Mouse (Mus musculus): Measurements from ENCODE around the gene Palm2. TPM values are rescaled to one million over a fixed set of nuclear protein-coding genes. Genes with fewer than 3 reads are reported as not detected.

The Palm2 gene
- polyA plus RNA-seq, 1 experiment from 2014 or later, result 6.8 TPM

DNA sequence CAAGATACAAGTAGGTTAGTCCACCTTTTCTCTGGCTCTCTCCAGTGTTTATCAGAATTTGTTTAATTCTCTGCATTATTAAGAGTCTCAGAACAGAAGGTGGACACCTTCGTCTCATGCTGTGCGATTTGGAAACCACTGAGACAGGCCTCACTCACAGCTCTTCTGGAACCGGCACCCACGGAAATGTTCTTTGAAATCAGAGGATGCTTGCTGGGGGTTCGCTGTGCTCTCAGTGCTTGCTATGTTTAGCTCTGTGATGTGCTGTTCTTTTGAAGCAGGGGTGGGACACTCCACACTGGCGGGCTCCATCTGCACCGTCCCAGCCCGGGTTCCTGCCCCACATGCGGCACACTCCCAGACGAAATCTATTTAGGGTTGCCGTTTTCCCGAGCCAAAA is 222.3 kb downstream of the Palm2 start:
- WGBS, result 97% methylated on average over 12 of the region's 12 CpGs
- peaks cover 14% of the 10 kb centered on the region for H3K4me1 ChIP-seq

DNA sequence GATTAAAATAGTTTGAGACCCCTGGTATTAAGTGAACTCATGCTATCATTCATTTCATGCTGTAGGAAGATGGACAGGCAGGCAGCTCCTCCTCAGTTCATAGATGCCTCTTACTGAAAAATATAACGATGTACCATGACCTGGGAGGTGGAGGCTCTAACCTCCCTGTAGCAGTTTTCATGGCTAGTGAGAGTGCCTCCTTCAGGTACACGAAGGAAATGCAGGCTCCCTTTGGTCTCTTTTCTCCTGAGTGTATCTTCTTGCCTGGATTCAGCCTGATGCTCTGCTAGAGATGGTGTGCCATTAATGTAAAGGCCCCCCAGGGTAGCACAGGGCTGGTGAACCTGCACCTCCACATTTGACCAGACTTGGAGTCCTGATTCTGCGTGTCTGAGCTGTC is 222.8 kb downstream of the Palm2 start:
- ATAC-seq (ENCODE audit: low FRiP score, low read depth), result no peak
- no peak overlapping the region for H3K9ac ChIP-seq (replicated peaks)
- no peak overlapping the region for H3K4me3 ChIP-seq
- no peaks in the 10 kb centered on the region for H3K36me3 ChIP-seq
- no peaks in the 10 kb centered on the region for H3K27me3 ChIP-seq
- H3K27ac ChIP-seq (replicated peaks), result no peak overlapping the region
- 90% methylated on average over 3 of the region's 3 CpGs for WGBS
- H3K4me2 ChIP-seq (replicated peaks), result no peak overlapping the region
- H3K9me3 ChIP-seq, result no peaks in the 10 kb centered on the region
- H3K4me1 ChIP-seq, result peaks cover 14% of the 10 kb centered on the region

More for the DNA sequence above, 222.3 kb downstream of the Palm2 start:
- H3K4me3 ChIP-seq, result no peak overlapping the region
- H3K27me3 ChIP-seq, result no peaks in the 10 kb centered on the region
- ATAC-seq (ENCODE audit: low FRiP score, low read depth), result no peak
- H3K9ac ChIP-seq (replicated peaks), result no peak overlapping the region
- no peak overlapping the region for H3K27ac ChIP-seq (replicated peaks)
- no peaks in the 10 kb centered on the region for H3K36me3 ChIP-seq
- H3K4me2 ChIP-seq (replicated peaks), result no peak overlapping the region
- H3K9me3 ChIP-seq, result no peaks in the 10 kb centered on the region

DNA sequence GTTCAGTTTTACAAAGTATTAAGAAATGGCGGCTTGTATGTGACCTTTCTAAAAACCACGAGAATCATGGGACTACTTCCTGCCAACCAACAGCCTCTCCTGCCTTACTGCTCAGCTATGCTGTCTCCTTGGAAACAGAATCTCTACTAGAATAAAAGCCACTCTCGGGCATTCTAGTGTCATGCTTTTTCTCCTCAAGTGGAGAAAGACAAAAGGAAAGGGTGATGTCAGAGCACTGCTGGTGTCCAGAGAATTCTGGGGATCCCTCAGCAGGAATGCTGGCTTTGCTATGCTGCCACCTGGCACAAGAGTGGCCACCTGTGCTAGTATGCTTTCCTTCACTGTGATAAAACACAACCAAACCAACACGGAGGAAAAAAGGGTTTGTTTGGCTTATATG is 226.4 kb downstream of the Palm2 start:
- H3K27ac ChIP-seq (replicated peaks), result no peak overlapping the region
- H3K36me3 ChIP-seq, result no peaks in the 10 kb centered on the region
- H3K4me2 ChIP-seq (replicated peaks), result no peak overlapping the region; the same call in 1 of the 2 replicates
- no peaks in the 10 kb centered on the region for H3K9me3 ChIP-seq
- H3K27me3 ChIP-seq, result no peaks in the 10 kb centered on the region
- WGBS, result 8% methylated on average over 4 of the region's 4 CpGs
- peak; percentile 75 for ATAC-seq (ENCODE audit: low FRiP score, low read depth)
- H3K4me3 ChIP-seq, result no peak overlapping the region
- H3K4me1 ChIP-seq, result peaks cover 14% of the 10 kb centered on the region
- H3K9ac ChIP-seq (replicated peaks), result no peak overlapping the region

DNA sequence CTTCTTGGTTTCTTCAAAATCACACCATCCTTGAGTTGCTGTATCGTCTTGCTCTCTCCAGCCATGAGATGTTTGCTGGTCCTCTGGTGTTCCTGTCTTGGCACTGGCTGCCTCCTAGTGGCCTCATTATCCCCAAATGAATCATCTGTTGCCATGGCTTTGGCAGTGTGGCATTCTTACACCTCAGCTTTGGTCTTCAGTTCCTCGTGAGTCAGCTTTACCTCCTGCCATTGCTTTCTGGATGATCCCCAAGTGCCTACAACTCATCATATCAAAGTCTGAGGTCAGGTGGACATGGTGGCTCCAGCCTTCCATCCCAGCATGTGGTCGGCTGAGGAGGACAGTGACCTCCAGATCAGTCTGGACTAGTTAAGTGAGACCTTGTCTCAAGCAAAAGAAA is 232.1 kb downstream of the Palm2 start:
- Histone ChIP-seq H3K4me1 (no peaks in the 10 kb centered on the region), H3K36me3 (no peaks in the 10 kb centered on the region), H3K9ac (replicated peaks) (no peak overlapping the region), H3K27me3 (no peaks in the 10 kb centered on the region), H3K4me2 (replicated peaks) (no peak overlapping the region), H3K4me3 (no peak overlapping the region), H3K9me3 (no peaks in the 10 kb centered on the region), H3K27ac (replicated peaks) (no peak overlapping the region)
- ATAC-seq (ENCODE audit: low FRiP score, low read depth), result no peak
- 81% methylated on average over 3 of the region's 3 CpGs for WGBS

DNA sequence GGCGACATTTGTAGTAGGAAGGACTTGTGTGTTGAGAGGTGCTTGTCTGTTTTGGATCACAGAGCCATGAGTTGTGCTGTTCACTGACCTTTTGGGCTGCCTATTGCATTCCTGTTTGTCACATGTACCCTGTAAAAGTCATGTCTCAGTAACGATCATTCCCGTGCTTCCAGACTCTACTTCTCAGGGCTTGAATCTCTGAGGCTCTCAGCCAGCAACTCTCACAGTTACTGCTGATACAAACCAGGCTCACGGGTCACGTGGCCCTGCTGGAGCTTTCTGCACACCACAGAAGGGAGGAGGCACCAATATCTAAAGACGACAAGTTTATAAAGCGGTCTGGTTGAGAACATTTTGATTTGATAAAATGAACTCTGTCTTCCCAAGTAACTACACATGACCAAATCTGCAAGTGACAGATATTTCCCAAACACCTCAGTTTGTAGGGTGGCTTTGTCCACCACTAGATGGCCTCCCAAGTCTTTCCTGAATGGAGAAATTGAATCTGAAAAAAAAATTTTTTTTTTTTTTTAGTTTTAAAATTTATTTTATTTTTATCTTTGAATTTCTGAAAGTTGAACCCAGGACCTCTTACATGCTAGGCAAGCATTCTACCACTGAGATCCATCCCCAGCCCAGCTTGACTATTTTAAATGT is 236.9 kb downstream of the Palm2 start:
- no peak overlapping the region for H3K4me2 ChIP-seq (replicated peaks)
- H3K4me1 ChIP-seq, result 0 out of 2 replicates have a peak, but pooled peaks cover 9% of the 10 kb centered on the region
- H3K9me3 ChIP-seq, result no peaks in the 10 kb centered on the region
- no peak overlapping the region for H3K9ac ChIP-seq (replicated peaks)
- H3K27me3 ChIP-seq, result peaks cover 15% of the 10 kb centered on the region; the same call in 1 of the 2 replicates
- H3K36me3 ChIP-seq, result no peaks in the 10 kb centered on the region
- ATAC-seq (ENCODE audit: low FRiP score, low read depth), result no peak
- WGBS, result 72% methylated on average over 7 of the region's 7 CpGs
- H3K4me3 ChIP-seq, result no peak overlapping the region
- H3K27ac ChIP-seq (replicated peaks), result no peak overlapping the region

DNA sequence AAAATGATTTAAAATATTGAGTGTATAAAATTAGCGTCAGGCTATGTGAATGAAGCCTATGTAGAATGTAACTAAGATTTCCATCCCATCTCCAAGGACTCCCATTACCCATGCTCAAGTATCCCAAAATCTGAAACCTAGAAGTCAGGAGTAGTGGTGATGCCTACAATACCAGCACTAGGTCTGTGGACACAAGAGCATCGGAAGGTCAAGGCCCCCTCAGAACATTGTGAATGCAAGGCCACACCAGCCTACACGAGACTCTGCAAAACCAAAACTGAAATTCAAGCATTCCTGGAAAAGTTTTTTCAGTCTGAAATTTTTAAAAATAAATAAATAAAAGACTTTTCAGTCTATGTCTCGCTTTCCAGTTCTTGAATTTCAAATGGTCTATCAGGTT is 238.5 kb downstream of the Palm2 start:
- H3K4me1 ChIP-seq, result 0 out of 2 replicates have a peak, but pooled peaks cover 9% of the 10 kb centered on the region
- H3K9me3 ChIP-seq, result no peaks in the 10 kb centered on the region
- peaks cover 15% of the 10 kb centered on the region; the same call in 1 of the 2 replicates for H3K27me3 ChIP-seq
- H3K4me2 ChIP-seq (replicated peaks), result no peak overlapping the region
- H3K9ac ChIP-seq (replicated peaks), result no peak overlapping the region
- H3K4me3 ChIP-seq, result no peak overlapping the region
- H3K36me3 ChIP-seq, result no peaks in the 10 kb centered on the region
- WGBS, result 73% methylated on average over 4 of the region's 4 CpGs
- ATAC-seq (ENCODE audit: low FRiP score, low read depth), result no peak
- no peak overlapping the region for H3K27ac ChIP-seq (replicated peaks)

DNA sequence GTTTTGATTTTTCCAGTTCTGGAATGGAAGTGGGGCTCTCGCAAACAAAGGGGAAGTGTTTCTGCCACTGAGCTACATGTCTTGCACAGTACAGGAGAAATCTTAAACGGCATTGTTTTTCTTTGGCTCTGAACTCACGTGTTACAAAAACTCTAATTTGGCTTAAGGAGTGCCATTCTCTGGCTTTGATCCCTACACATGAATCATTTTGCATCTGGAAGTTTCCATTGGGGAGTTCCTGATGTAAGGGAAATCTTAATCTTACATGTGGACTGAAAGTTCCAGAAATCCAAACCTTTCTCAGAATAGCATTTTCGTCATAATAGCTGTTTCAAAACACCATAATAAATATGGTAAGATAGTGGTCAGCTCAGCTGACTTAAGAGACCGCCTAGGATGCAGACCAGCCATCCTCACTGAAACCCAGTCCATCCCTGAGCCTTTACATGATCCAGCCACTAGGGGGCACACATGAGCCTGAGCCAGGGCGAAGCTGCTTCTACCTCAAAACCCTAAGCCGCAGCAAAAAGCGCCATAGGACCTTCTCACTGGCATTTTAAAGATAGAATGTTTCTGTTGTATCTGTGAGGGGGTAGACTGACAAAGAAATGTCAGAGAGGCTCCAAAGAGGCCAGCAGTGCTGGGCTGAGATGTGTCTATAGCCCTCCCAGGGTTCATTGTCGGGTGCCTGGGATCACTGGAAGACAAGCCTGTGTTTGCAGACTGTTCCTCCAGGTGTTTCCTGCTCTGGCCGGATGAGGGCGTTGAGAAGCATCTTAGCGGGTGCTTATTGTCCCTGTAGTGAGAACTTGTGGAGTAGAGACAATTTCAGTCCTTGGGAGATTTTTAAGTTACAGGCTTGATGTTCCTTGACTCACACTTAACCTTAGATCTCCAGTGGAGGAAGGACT is 239.2 kb downstream of the Palm2 start:
- Histone ChIP-seq H3K9ac (replicated peaks) (peak overlapping the region; percentile 44; the same call in 1 of the 2 replicates), H3K27ac (replicated peaks) (no peak overlapping the region)

DNA sequence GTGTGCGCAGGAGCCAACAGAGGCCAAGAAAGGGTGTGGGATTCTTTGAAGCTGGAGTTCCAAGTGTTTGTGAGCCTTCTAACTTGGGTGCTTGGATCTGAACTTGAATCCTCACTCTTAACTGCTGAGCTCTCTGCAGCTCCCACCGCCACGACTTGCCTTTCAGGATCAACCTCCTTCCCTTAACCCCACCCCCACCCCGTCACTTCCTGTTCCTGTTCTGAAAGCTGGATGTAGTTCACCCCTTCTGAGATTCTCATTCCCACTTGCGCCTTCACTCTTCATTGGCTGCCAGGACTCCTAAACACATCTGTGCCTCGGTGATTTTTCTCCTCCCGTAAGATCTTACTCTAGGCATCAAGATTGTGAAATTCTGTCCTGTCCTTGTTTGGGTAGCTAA is 240.3 kb downstream of the Palm2 start:
- ATAC-seq (ENCODE audit: low FRiP score, low read depth), result no peak
- Histone ChIP-seq H3K9ac (replicated peaks) (no peak overlapping the region), H3K9me3 (no peaks in the 10 kb centered on the region), H3K27me3 (peaks cover 15% of the 10 kb centered on the region; the same call in 1 of the 2 replicates), H3K4me2 (replicated peaks) (no peak overlapping the region), H3K36me3 (no peaks in the 10 kb centered on the region), H3K4me1 (0 out of 2 replicates have a peak, but pooled peaks cover 9% of the 10 kb centered on the region), H3K27ac (replicated peaks) (no peak overlapping the region), H3K4me3 (no peak overlapping the region)
- WGBS, result 74% methylated on average over 7 of the region's 7 CpGs

More for the DNA sequence above, 239.2 kb downstream of the Palm2 start:
- WGBS, result 17% methylated on average over 12 of the region's 12 CpGs
- peak; percentile 63 for ATAC-seq (ENCODE audit: low FRiP score, low read depth)
- H3K36me3 ChIP-seq, result no peaks in the 10 kb centered on the region
- peak overlapping the region; percentile 52 for H3K4me2 ChIP-seq (replicated peaks)
- H3K9me3 ChIP-seq, result no peaks in the 10 kb centered on the region
- 0 out of 2 replicates have a peak, but pooled peaks cover 9% of the 10 kb centered on the region for H3K4me1 ChIP-seq
- H3K4me3 ChIP-seq, result peak overlapping the region; percentile 23; the same call in 1 of the 2 replicates
- H3K27me3 ChIP-seq, result peaks cover 15% of the 10 kb centered on the region; the same call in 1 of the 2 replicates

DNA sequence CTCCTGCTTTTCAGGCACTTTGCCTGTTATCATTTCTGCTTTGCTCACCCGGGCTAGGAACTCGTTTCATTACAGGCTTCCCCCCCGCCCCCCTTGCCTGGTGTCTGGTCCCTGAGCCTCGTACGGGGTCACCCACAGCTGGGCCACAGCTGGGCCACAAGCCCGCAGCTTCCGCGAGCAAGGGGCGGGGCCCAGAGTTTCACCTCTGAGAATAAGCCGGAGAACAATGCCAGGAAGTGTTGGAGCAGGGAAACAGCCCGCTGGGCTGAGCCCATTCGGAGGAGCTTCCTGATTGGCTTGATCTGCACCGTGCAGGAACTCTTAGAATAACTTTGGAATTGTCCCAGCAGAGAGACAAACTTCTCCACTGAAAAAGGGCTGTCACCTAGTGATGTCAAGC is 241.3 kb downstream of the Palm2 start:
- Histone ChIP-seq H3K27ac (replicated peaks) (no peak overlapping the region), H3K27me3 (peaks cover 15% of the 10 kb centered on the region; the same call in 1 of the 2 replicates), H3K4me2 (replicated peaks) (peak overlapping the region; percentile 46), H3K4me1 (peaks cover 9% of the 10 kb centered on the region; the same call in 1 of the 2 replicates), H3K4me3 (no peak overlapping the region), H3K9ac (replicated peaks) (no peak overlapping the region), H3K9me3 (no peaks in the 10 kb centered on the region), H3K36me3 (no peaks in the 10 kb centered on the region)
- ATAC-seq (ENCODE audit: low FRiP score, low read depth), result peak; percentile 45
- 4% methylated on average over 13 of the region's 13 CpGs for WGBS

DNA sequence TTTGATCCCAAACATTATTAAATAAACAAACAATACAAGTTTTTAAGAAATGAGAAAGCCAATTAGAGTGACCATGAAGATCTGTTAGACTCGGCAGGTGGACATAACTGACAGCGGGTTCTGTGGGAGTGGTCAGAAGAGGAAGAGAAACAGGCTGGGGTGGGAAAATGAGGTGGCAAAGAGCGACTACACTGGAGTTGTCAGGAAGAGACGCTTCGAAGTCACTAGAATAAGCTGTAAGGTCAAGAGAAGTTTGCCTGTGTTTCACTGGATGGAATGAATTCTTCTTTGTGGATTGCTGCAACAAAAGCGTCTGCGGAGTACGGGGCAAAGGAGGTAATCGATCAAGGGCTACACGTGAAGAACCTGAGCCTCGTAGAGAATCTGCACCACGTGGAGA is 243.9 kb downstream of the Palm2 start:
- Histone ChIP-seq H3K4me3 (no peak overlapping the region), H3K27ac (replicated peaks) (no peak overlapping the region), H3K27me3 (peaks cover 15% of the 10 kb centered on the region; the same call in 1 of the 2 replicates), H3K4me1 (peaks cover 9% of the 10 kb centered on the region; the same call in 1 of the 2 replicates), H3K9ac (replicated peaks) (no peak overlapping the region), H3K36me3 (no peaks in the 10 kb centered on the region), H3K9me3 (no peaks in the 10 kb centered on the region), H3K4me2 (replicated peaks) (no peak overlapping the region)
- 88% methylated on average over 12 of the region's 12 CpGs for WGBS
- ATAC-seq (ENCODE audit: low FRiP score, low read depth), result no peak

DNA sequence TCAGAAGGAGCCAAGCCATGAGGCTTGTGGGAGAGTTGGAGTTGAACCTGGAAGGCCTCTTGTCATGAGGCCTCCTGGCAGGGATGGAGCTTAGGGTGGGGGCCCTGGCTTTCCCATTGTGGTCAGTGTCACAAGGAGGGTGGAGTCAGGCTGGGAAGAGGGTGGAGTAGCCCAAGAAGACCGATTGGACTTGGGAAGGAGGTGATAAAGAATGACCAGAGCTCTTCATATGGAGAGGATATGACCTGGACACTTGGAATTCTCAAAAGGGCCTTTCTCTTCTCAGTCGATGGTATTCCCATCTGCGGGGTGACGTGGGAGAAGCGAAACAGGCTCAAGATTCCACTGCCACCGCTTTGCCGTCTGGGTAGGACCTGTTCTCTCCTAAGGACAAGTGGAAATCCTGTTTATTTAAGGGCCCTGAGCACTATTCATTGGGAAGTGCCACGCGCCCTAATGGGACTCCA is 245.0 kb downstream of the Palm2 start:
- 81% methylated on average over 9 of the region's 9 CpGs for WGBS
- Histone ChIP-seq H3K4me3 (no peak overlapping the region), H3K27ac (replicated peaks) (no peak overlapping the region), H3K27me3 (peaks cover 13% of the 10 kb centered on the region; the same call in 1 of the 2 replicates), H3K9me3 (no peaks in the 10 kb centered on the region), H3K4me2 (replicated peaks) (no peak overlapping the region), H3K36me3 (no peaks in the 10 kb centered on the region), H3K9ac (replicated peaks) (no peak overlapping the region), H3K4me1 (peaks cover 6% of the 10 kb centered on the region; the same call in 1 of the 2 replicates)
- no peak for ATAC-seq (ENCODE audit: low FRiP score, low read depth)

DNA sequence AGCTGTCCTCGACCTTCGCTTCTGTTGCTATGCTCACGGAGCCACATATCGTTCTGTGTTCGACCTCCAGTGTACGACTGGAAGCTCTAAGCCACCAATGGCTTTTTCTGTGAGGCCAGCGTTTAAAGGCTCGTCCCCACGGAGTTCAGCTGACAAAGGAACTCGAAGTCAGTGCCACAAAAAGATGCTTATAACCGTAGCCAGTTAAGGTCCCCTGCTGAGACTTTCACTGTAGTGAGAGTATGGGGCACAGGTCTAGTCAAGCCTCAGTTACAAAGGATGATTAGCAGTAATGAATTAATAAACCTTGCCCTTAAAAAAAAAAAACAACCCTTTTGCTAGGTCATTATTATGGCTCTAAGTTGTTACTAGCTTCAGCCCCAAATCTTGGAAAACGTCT is 246.1 kb downstream of the Palm2 start:
- Histone ChIP-seq H3K4me3 (no peak overlapping the region), H3K9me3 (no peaks in the 10 kb centered on the region), H3K9ac (replicated peaks) (no peak overlapping the region), H3K27me3 (0 out of 2 replicates have a peak, but pooled peaks cover 4% of the 10 kb centered on the region), H3K36me3 (no peaks in the 10 kb centered on the region), H3K27ac (replicated peaks) (no peak overlapping the region), H3K4me1 (peaks cover 4% of the 10 kb centered on the region; the same call in 1 of the 2 replicates), H3K4me2 (replicated peaks) (no peak overlapping the region)
- no peak for ATAC-seq (ENCODE audit: low FRiP score, low read depth)
- WGBS, result 62% methylated on average over 12 of the region's 12 CpGs

All from midbrain, embryonic 12.5 days (tissue).